Comparison of ENCODE assay signal across 7 mouse cellular contexts in the genomic region with DNA sequence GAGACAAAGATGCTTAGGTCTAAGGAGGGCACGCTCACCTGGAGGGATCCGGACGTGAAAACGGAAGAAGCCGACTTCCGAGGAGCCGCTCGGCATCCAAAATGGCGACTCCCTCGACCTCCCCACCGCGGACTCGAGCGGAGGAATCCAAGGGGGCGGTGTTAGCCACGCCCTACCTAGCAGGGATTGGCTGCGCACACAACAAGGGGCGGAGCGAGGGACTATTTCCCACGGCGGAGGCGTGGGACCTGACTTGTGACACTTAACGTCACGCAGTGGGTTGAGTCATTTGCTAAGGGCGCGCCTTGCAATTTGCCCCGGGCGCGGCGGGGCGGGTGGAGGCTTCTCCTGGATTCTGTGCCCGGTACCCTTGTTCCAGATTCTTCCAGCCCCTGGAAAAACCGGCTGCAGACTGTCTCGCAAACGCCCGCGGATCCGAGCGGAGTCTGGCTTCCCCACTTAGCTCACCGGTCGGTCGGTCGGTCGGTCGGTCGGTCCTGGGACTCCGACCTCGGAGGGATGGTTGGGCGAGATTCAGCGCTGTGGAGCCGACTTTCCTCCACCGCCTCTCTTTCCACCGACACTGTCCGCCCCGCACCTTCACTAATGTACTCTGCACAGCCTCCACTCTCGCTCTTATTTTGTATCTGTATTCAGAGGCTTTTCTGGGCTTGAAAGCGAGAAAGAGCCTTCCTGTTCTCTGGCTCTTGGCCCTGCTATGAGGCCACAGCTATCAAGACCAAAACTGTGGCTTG. TPM values are rescaled to one million over a fixed set of nuclear protein-coding genes. Genes with fewer than 3 reads are reported as not detected.
DNase-seq lines count a peak whose midpoint lies in the region; ATAC-seq lines count a peak whose summit lies in the region.

A gene (minus strand): TSS at position 115 of the 755 bp plus-strand sequence.

- ATAC-seq in embryonic facial prominence, embryonic 12.5 days (ENCODE audit: insufficient number of reproducible peaks, insufficient read depth, low FRiP score, low TSS enrichment), result peak; percentile 92
- ATAC-seq in limb, embryonic 11.5 days (ENCODE audit: insufficient number of reproducible peaks, low FRiP score, low TSS enrichment, low read depth), result peak; percentile 96
- peak; percentile 98 for ATAC-seq in midbrain, embryonic 14.5 days (ENCODE audit: low FRiP score, low TSS enrichment)

- peak within 1 kb of the TSS; percentile 96 for H3K9ac ChIP-seq in embryonic facial prominence, embryonic 12.5 days
- H3K9ac ChIP-seq in limb, embryonic 11.5 days (ENCODE audit: low read length), result peak within 1 kb of the TSS; percentile 87
- peak within 1 kb of the TSS; percentile 96 for H3K9ac ChIP-seq in midbrain, embryonic 14.5 days (replicated peaks; ENCODE audit: low read length)

- peak within 1 kb of the TSS; percentile 99 for H3K4me3 ChIP-seq in embryonic facial prominence, embryonic 12.5 days
- peak within 1 kb of the TSS; percentile 86 for H3K4me3 ChIP-seq in limb, embryonic 11.5 days (ENCODE audit: low read depth, low read length)
- peak within 1 kb of the TSS; percentile 99 for H3K4me3 ChIP-seq in midbrain, embryonic 14.5 days (replicated peaks; ENCODE audit: low read depth, low read length)

- peaks cover 17% of the 10 kb centered on the region for H3K4me1 ChIP-seq in embryonic facial prominence, embryonic 12.5 days
- peaks cover 13% of the 10 kb centered on the region for H3K4me1 ChIP-seq in limb, embryonic 11.5 days (ENCODE audit: control insufficient read depth, insufficient read depth, low read length)
- peaks cover 15% of the 10 kb centered on the region for H3K4me1 ChIP-seq in midbrain, embryonic 14.5 days (ENCODE audit: control insufficient read depth, insufficient read depth, low read length)

- peak within 1 kb of the TSS; percentile 74 for H3K27ac ChIP-seq in embryonic facial prominence, embryonic 12.5 days
- peak within 1 kb of the TSS; percentile 64; the same call in 1 of the 2 replicates for H3K27ac ChIP-seq in limb, embryonic 11.5 days (replicated peaks; ENCODE audit: low read depth, low read length)
- H3K27ac ChIP-seq in midbrain, embryonic 14.5 days (replicated peaks; ENCODE audit: low read depth, low read length), result peak within 1 kb of the TSS; percentile 84

- H3K4me2 ChIP-seq in embryonic facial prominence, embryonic 12.5 days (replicated peaks), result peak within 1 kb of the TSS; percentile 80
- peak within 1 kb of the TSS; percentile 85 for H3K4me2 ChIP-seq in limb, embryonic 11.5 days (ENCODE audit: low read depth, severe bottlenecking)
- H3K4me2 ChIP-seq in midbrain, embryonic 14.5 days (ENCODE audit: low read length), result peak within 1 kb of the TSS; percentile 66

- under 1% methylated on average over 57 of the region's 57 CpGs for WGBS in embryonic facial prominence, embryonic 12.5 days
- 1% methylated on average over 57 of the region's 57 CpGs for WGBS in limb, embryonic 11.5 days
- 1% methylated on average over 57 of the region's 57 CpGs for WGBS in midbrain, embryonic 14.5 days

- DNase-seq in adrenal gland, postnatal 25 days, result peak; percentile 97
- peak; percentile 100 for DNase-seq in heart, adult 11 months
- peak; percentile 99 for DNase-seq in kidney, adult 18-20 months
- peak; percentile 100 for DNase-seq in limb, embryonic 11.5 days (ENCODE audit: low spot score)
- peak; percentile 100 for DNase-seq in midbrain, embryonic 14.5 days
- DNase-seq in spleen, adult 18-20 months, result peak; percentile 97 to 98

- H3K27me3 ChIP-seq in embryonic facial prominence, embryonic 12.5 days, result no peaks in the 10 kb centered on the region; the same call in 1 of the 2 replicates
- H3K27me3 ChIP-seq in limb, embryonic 11.5 days (ENCODE audit: control insufficient read depth, insufficient read depth, low read length), result no peaks in the 10 kb centered on the region
- H3K27me3 ChIP-seq in midbrain, embryonic 14.5 days (ENCODE audit: control insufficient read depth, insufficient read depth, low read length), result no peaks in the 10 kb centered on the region

- no peaks in the 10 kb centered on the region for H3K9me3 ChIP-seq in embryonic facial prominence, embryonic 12.5 days
- no peaks in the 10 kb centered on the region for H3K9me3 ChIP-seq in limb, embryonic 11.5 days (ENCODE audit: control insufficient read depth, low read length)
- no peaks in the 10 kb centered on the region for H3K9me3 ChIP-seq in midbrain, embryonic 14.5 days (ENCODE audit: control insufficient read depth, low read length)

- no peaks in the 10 kb centered on the region for H3K36me3 ChIP-seq in embryonic facial prominence, embryonic 12.5 days
- no peaks in the 10 kb centered on the region for H3K36me3 ChIP-seq in limb, embryonic 11.5 days (ENCODE audit: control insufficient read depth, insufficient read depth, low read length)
- no peaks in the 10 kb centered on the region for H3K36me3 ChIP-seq in midbrain, embryonic 14.5 days (ENCODE audit: control insufficient read depth, insufficient read depth, low read length)

RNA-seq across cellular contexts. Expression of the gene that starts here (rescaled TPM):
- total RNA-seq in adrenal gland, postnatal 25 days (2021), result 88.2 and 97.6 TPM in 2 replicates
- polyA plus RNA-seq in embryonic facial prominence, embryonic 12.5 days (2016; fragmentation: Nextera tagmentation; extraction: Ambion mirVana), result 157 and 165 TPM in 2 replicates
- polyA plus RNA-seq in limb, embryonic 11.5 days (2014; fragmentation: Nextera tagmentation; extraction: Ambion mirVana), result 171 and 174 TPM in 2 replicates
- 158 and 187 TPM in 2 replicates for polyA plus RNA-seq in midbrain, embryonic 14.5 days (2014; fragmentation: Nextera tagmentation; extraction: Ambion mirVana)

Comparison
In these comparisons a context has a peak if more than half of its experiments do, and no peak if none do; other contexts are left out.
1. Peak in every context shown above with its lines: DNase-seq, ATAC-seq, H3K4me3 ChIP-seq and H3K27ac ChIP-seq.